Mouse (Mus musculus): ENCODE data around the gene Bin2.

Bin2 gene

GRCm38 (mm10) chr15:100669337-100669736 is at the start of gene Bin2:
Bin2 (minus strand) TSS chr15:100669553.
- no peak for ATAC-seq (ENCODE audit: low TSS enrichment)

GRCm38 (mm10) chr15:100718572-100718971 is 49.2 kb upstream of the Bin2 start:
- ATAC-seq (ENCODE audit: low TSS enrichment): no peak

- ATAC-seq (ENCODE audit: low TSS enrichment): no peak
Measured at GRCm38 (mm10) chr15:100717933-100718332, 48.6 kb upstream of the Bin2 start.

GRCm38 (mm10) chr15:100715399-100715993 is 46.1 kb upstream of the Bin2 start:
- no peak for ATAC-seq (ENCODE audit: low TSS enrichment)

- ATAC-seq (ENCODE audit: low TSS enrichment): no peak
Measured at GRCm38 (mm10) chr15:100714470-100714869, 45.1 kb upstream of the Bin2 start.

- ATAC-seq (ENCODE audit: low TSS enrichment): no peak
Measured at GRCm38 (mm10) chr15:100710838-100711237, 41.5 kb upstream of the Bin2 start.

GRCm38 (mm10) chr15:100708433-100709078 is 39.2 kb upstream of the Bin2 start:
- no peak for ATAC-seq (ENCODE audit: low TSS enrichment)

GRCm38 (mm10) chr15:100706226-100706625 is 36.9 kb upstream of the Bin2 start:
- no peak for ATAC-seq (ENCODE audit: low TSS enrichment)

- ATAC-seq (ENCODE audit: low TSS enrichment): no peak
Measured at GRCm38 (mm10) chr15:100705376-100705775, 36.0 kb upstream of the Bin2 start.

- ATAC-seq (ENCODE audit: low TSS enrichment): no peak
Measured at GRCm38 (mm10) chr15:100703913-100704312, 34.6 kb upstream of the Bin2 start.

- ATAC-seq (ENCODE audit: low TSS enrichment): no peak
Measured at GRCm38 (mm10) chr15:100701856-100702255, 32.5 kb upstream of the Bin2 start.

GRCm38 (mm10) chr15:100701108-100701507 is 31.8 kb upstream of the Bin2 start:
- ATAC-seq (ENCODE audit: low TSS enrichment): peak; percentile 44; the same call in 1 of the 2 replicates

- ATAC-seq (ENCODE audit: low TSS enrichment): no peak
Measured at GRCm38 (mm10) chr15:100700424-100700823, 31.1 kb upstream of the Bin2 start.

GRCm38 (mm10) chr15:100699386-100699785 is 30.0 kb upstream of the Bin2 start:
- ATAC-seq (ENCODE audit: low TSS enrichment): no peak

GRCm38 (mm10) chr15:100698078-100698477 is 28.7 kb upstream of the Bin2 start:
- no peak for ATAC-seq (ENCODE audit: low TSS enrichment)

GRCm38 (mm10) chr15:100694406-100694805 is 25.1 kb upstream of the Bin2 start:
- no peak for ATAC-seq (ENCODE audit: low TSS enrichment)

- ATAC-seq (ENCODE audit: low TSS enrichment): no peak
Measured at GRCm38 (mm10) chr15:100691990-100692389, 22.6 kb upstream of the Bin2 start.

GRCm38 (mm10) chr15:100687430-100687971 is 18.1 kb upstream of the Bin2 start, which contains the start of gene Cela1:
Cela1 (minus strand) TSS chr15:100687921.
- no peak for ATAC-seq (ENCODE audit: low TSS enrichment)

- peak; percentile 56; the same call in 1 of the 2 replicates for ATAC-seq (ENCODE audit: low TSS enrichment)
Measured at GRCm38 (mm10) chr15:100686989-100687388, 17.6 kb upstream of the Bin2 start.

- no peak for ATAC-seq (ENCODE audit: low TSS enrichment)
Measured at GRCm38 (mm10) chr15:100686434-100686833, 17.1 kb upstream of the Bin2 start.

- ATAC-seq (ENCODE audit: low TSS enrichment): no peak
Measured at GRCm38 (mm10) chr15:100685849-100686248, 16.5 kb upstream of the Bin2 start.

GRCm38 (mm10) chr15:100685255-100685654 is 15.9 kb upstream of the Bin2 start:
- ATAC-seq (ENCODE audit: low TSS enrichment): no peak

- ATAC-seq (ENCODE audit: low TSS enrichment): no peak
Measured at GRCm38 (mm10) chr15:100684450-100684849, 15.1 kb upstream of the Bin2 start.
